Mouse (Mus musculus) MEL (cell line): Measurements from ENCODE around the gene Lgi1. TPM values are rescaled to one million over a fixed set of nuclear protein-coding genes. Genes with fewer than 3 reads are reported as not detected.

Experiments
- DNase-seq: peaks from one replicate; pipeline ENCODE4 v3.0.0; 2011; ENCODE audit warnings: low read depth, low spot score
- H3K27ac ChIP-seq: 2 replicates; pipeline ENCODE4 v1.5.1; 2012; ENCODE audit warnings: low read depth, mild to moderate bottlenecking, control low read depth, low read length, moderate library complexity; ENCODE audit not compliant: control insufficient read depth
- H3K27me3 ChIP-seq, 2 experiments: fragments of 150-350 bp in 1 of 2; sonication (generic) in 1 of 2; 2 replicates each; pipeline ENCODE4 v1.6.1; 2012; ENCODE audit warnings: low read length in 2 of 2, mild to moderate bottlenecking in 2 of 2, improper control_type of control experiment in 1 of 2, moderate library complexity in 1 of 2; ENCODE audit not compliant: insufficient read depth in 2 of 2, control insufficient read depth in 1 of 2
- H3K36me3 ChIP-seq, 2 experiments: 2 replicates each; pipeline ENCODE4 v1.6.1; 2012 to 2014; ENCODE audit warnings: low read length in 2 of 2, improper control_type of control experiment in 1 of 2, inconsistent platforms in 1 of 2, mild to moderate bottlenecking in 1 of 2; ENCODE audit not compliant: insufficient read depth in 2 of 2, control insufficient read depth in 1 of 2
- H3K4me1 ChIP-seq, 2 experiments: fragments of 150-350 bp in 1 of 2; sonication (generic) in 1 of 2; 2 replicates each; pipeline ENCODE4 v1.6.1; 2012; ENCODE audit warnings: low read length in 2 of 2, improper control_type of control experiment in 1 of 2, mild to moderate bottlenecking in 1 of 2; ENCODE audit not compliant: insufficient read depth in 2 of 2, control insufficient read depth in 1 of 2
- H3K4me3 ChIP-seq, 2 experiments: fragments of 150-350 bp in 1 of 2; sonication (generic) in 1 of 2; 2 replicates each; pipeline ENCODE4 v1.5.1; 2012; ENCODE audit warnings: low read depth in 2 of 2, low read length in 2 of 2, mild to moderate bottlenecking in 2 of 2, moderate library complexity in 2 of 2, control low read depth in 1 of 2, improper control_type of control experiment in 1 of 2; ENCODE audit not compliant: control insufficient read depth in 1 of 2, insufficient read depth in 1 of 2
- H3K79me2 ChIP-seq: 2 replicates; pipeline ENCODE4 v1.6.1; 2012; ENCODE audit warnings: mild to moderate bottlenecking, low read length, moderate library complexity; ENCODE audit not compliant: control insufficient read depth, poor library complexity, insufficient read depth
- H3K9ac ChIP-seq: 2 replicates; pipeline ENCODE4 v1.6.1; 2012; ENCODE audit warnings: low read depth, mild to moderate bottlenecking, control low read depth, low read length, moderate library complexity; ENCODE audit not compliant: control insufficient read depth, poor library complexity, severe bottlenecking
- H3K9me3 ChIP-seq: fragments of 150-350 bp; sonication (generic); replicated peaks from 2 replicates; pipeline ENCODE4 v1.6.1; 2012; ENCODE audit warnings: mild to moderate bottlenecking, low read length, improper control_type of control experiment, moderate library complexity; ENCODE audit not compliant: insufficient read depth
- CHD2 ChIP-seq: IDR thresholded peaks from 2 replicates; pipeline ENCODE4 v1.6.1; 2011; ENCODE audit warnings: low read length, improper control_type of control experiment
- E2F4 ChIP-seq: IDR thresholded peaks from 2 replicates; pipeline ENCODE4 v1.6.1; 2011; ENCODE audit warnings: low read depth, low read length, improper control_type of control experiment, borderline replicate concordance
- ELF1 ChIP-seq: IDR thresholded peaks from 2 replicates; pipeline ENCODE4 v1.6.1; 2014; ENCODE audit warnings: low read depth, mild to moderate bottlenecking, inconsistent platforms, low read length, improper control_type of control experiment, moderate library complexity
- EP300 ChIP-seq, 2 experiments: IDR thresholded peaks; 2 replicates each; pipeline ENCODE4 v1.6.1; 2011; ENCODE audit warnings: improper control_type of control experiment in 2 of 2, low read length in 2 of 2, low read depth in 1 of 2, mild to moderate bottlenecking in 1 of 2
- GATA1 ChIP-seq: IDR thresholded peaks from 2 replicates; pipeline ENCODE4 v1.6.1; 2011; ENCODE audit warnings: low read depth, low read length, improper control_type of control experiment
- JUND ChIP-seq: IDR thresholded peaks from 2 replicates; pipeline ENCODE4 v1.6.1; 2011; ENCODE audit warnings: low read depth, mild to moderate bottlenecking, improper control_type of control experiment, low read length
- MAFK ChIP-seq: IDR thresholded peaks from 2 replicates; pipeline ENCODE4 v1.6.1; 2011; ENCODE audit warnings: low read depth, mild to moderate bottlenecking, low read length, improper control_type of control experiment, borderline replicate concordance
- MAZ ChIP-seq: IDR thresholded peaks from 2 replicates; pipeline ENCODE4 v1.6.1; 2012; ENCODE audit warnings: low read depth, mild to moderate bottlenecking, inconsistent platforms, low read length, improper control_type of control experiment
- MYB ChIP-seq: IDR thresholded peaks from 2 replicates; pipeline ENCODE4 v1.6.1; 2011; ENCODE audit warnings: mild to moderate bottlenecking, low read depth, low read length, improper control_type of control experiment
- NELFE ChIP-seq: IDR thresholded peaks from 2 replicates; pipeline ENCODE4 v1.6.1; 2011; ENCODE audit warnings: low read depth, low read length, improper control_type of control experiment
- NRF1 ChIP-seq: IDR thresholded peaks from 2 replicates; pipeline ENCODE4 v1.6.1; 2014; ENCODE audit warnings: low read depth, mild to moderate bottlenecking, inconsistent platforms, low read length, improper control_type of control experiment, moderate library complexity; ENCODE audit not compliant: poor library complexity, insufficient read depth, severe bottlenecking
- RCOR1 ChIP-seq: IDR thresholded peaks from 2 replicates; pipeline ENCODE4 v1.6.1; 2012; ENCODE audit warnings: low read depth, mild to moderate bottlenecking, inconsistent platforms, low read length, improper control_type of control experiment
- SIN3A ChIP-seq: IDR thresholded peaks from 2 replicates; pipeline ENCODE4 v1.6.1; 2012; ENCODE audit warnings: low read length, improper control_type of control experiment, inconsistent platforms
- SMC3 ChIP-seq: IDR thresholded peaks from 2 replicates; pipeline ENCODE4 v1.6.1; 2011; ENCODE audit warnings: low read depth, low read length, improper control_type of control experiment
- UBTF ChIP-seq: IDR thresholded peaks from 2 replicates; pipeline ENCODE4 v1.6.1; 2012; ENCODE audit warnings: low read depth, mild to moderate bottlenecking, inconsistent platforms, low read length, improper control_type of control experiment, moderate library complexity, borderline replicate concordance; ENCODE audit not compliant: insufficient read depth
- USF2 ChIP-seq, 2 experiments: IDR thresholded peaks; 2 replicates each; pipeline ENCODE4 v1.6.1; 2011 to 2012; ENCODE audit warnings: improper control_type of control experiment in 2 of 2, low read length in 2 of 2, borderline replicate concordance in 1 of 2, inconsistent platforms in 1 of 2, low read depth in 1 of 2, mild to moderate bottlenecking in 1 of 2; ENCODE audit not compliant: insufficient read depth in 1 of 2
- ZNF384 ChIP-seq: IDR thresholded peaks from 2 replicates; pipeline ENCODE4 v1.6.1; 2012; ENCODE audit warnings: low read depth, mild to moderate bottlenecking, inconsistent platforms, low read length, improper control_type of control experiment
- polyA plus RNA-seq, 2 experiments: library from polyadenylated mRNA; stranded (reverse) in 1 of 2; unstranded in 1 of 2; fragments of >175 nt in 1 of 2; fragments of >200 nt in 1 of 2; gene quantifications; 2 replicates each; pipeline versions ENCODE4 v1.2.1 to v1.2.4; 2012; ENCODE audit warnings: low replicate concordance in 2 of 2, low read depth in 1 of 2; ENCODE audit not compliant: insufficient read length in 2 of 2, insufficient read depth in 1 of 2, missing spikeins in 1 of 2
- total RNA-seq: library from RNA; depleted of rRNA; stranded (reverse); fragments of 300-350 nt; gene quantifications from 2 replicates; pipeline ENCODE4 v1.2.3, GENCODE M21; 2012

The Lgi1 gene
- total and polyA plus RNA-seq, 3 experiments = 0.01 TPM; not detected in 2

- no peaks in the 10 kb centered on the region for H3K79me2 ChIP-seq
Observed at GRCm38 (mm10) chr19:38274747-38275421, 10.5 kb downstream of the Lgi1 start.

GRCm38 (mm10) chr19:38276226-38276625, 11.9 kb downstream of the Lgi1 start:
- TF ChIP-seq NELFE (no peak), ELF1 (no peak), MAZ (no peak), NRF1 (no peak), MYB (no peak), MAFK (no peak), CHD2 (no peak), USF2 (IDR thresholded peaks at IDR 0.05; ENCODE audit: borderline replicate concordance in 1 of 2, insufficient read depth in 1 of 2, low read depth in 1 of 2, low read length in 2 of 2) (no peak), ZNF384 (no peak), EP300 (IDR thresholded peaks at IDR 0.05; ENCODE audit: low read depth in 1 of 2, low read length in 2 of 2) (no peak), UBTF (no peak), E2F4 (no peak), SMC3 (no peak), RCOR1 (no peak)
- TF ChIP-seq, all 39 proteins: peak for 0
- Histone ChIP-seq H3K27ac (no peak overlapping the region), H3K79me2 (no peaks in the 10 kb centered on the region), H3K9me3 (no peaks in the 10 kb centered on the region), H3K9ac (no peak overlapping the region), H3K4me1 (no peaks in the 10 kb centered on the region), H3K27me3 (peaks cover 3 to 4% of the 10 kb centered on the region in 2 experiments; a peak in 3 of 4 replicates), H3K4me3 (no peak overlapping the region), H3K36me3 (no peaks in the 10 kb centered on the region)
- no peak for DNase-seq

More at GRCm38 (mm10) chr19:38274747-38275421, 10.5 kb downstream of the Lgi1 start:
- TF ChIP-seq JUND = no peak
- no peak for TF ChIP-seq SIN3A
- TF ChIP-seq GATA1 = no peak
- no peak for DNase-seq
- H3K27me3 ChIP-seq = peaks cover 3% of the 10 kb centered on the region in 2 experiments; a peak in 2 of 4 replicates
- H3K36me3 ChIP-seq = no peaks in the 10 kb centered on the region
- no peaks in the 10 kb centered on the region for H3K4me1 ChIP-seq
- no peak overlapping the region for H3K9ac ChIP-seq
- H3K4me3 ChIP-seq = no peak overlapping the region
- no peaks in the 10 kb centered on the region for H3K9me3 ChIP-seq
- H3K27ac ChIP-seq = no peak overlapping the region
